ENCODE assay signal across 9 mouse cellular contexts in genomic region chr2:174532671-174533363, GRCm38 (mm10). TPM values are rescaled to one million over a fixed set of nuclear protein-coding genes. Genes with fewer than 3 reads are reported as not detected.
DNase-seq lines count a peak whose midpoint lies in the region; ATAC-seq and TF ChIP-seq lines count a peak whose summit lies in the region.
"Had no signal": no experiment of that assay in that cellular context is flagged by ENCODE, and none has a peak within 500 bp of the region (broad histone marks: within the 10 kb centered on the region; RNA-seq: fewer than 3 reads in every experiment).

No protein-coding gene starts in this region.

- no peaks in the 10 kb centered on the region for H3K27me3 ChIP-seq in midbrain, embryonic 11.5 days (ENCODE audit: control insufficient read depth, insufficient read depth, low read length)
- no peaks in the 10 kb centered on the region for H3K27me3 ChIP-seq in midbrain, embryonic 10.5 days (ENCODE audit: low read depth, poor library complexity, severe bottlenecking)
- H3K27me3 ChIP-seq in small intestine, adult 2 months (ENCODE audit: control insufficient read depth, insufficient read depth, low read length): no peaks in the 10 kb centered on the region

- peak; percentile 44; the same call in 1 of the 2 replicates for ATAC-seq in midbrain, embryonic 11.5 days (ENCODE audit: low FRiP score)

- no peak overlapping the region for H3K4me2 ChIP-seq in midbrain, embryonic 11.5 days

- no peak for TF ChIP-seq POLR2A in brain, embryonic 14.5 days (IDR thresholded peaks at IDR 0.05; ENCODE audit: borderline replicate concordance, extremely low read depth, insufficient read depth, insufficient read length, poor library complexity, severe bottlenecking)
- no peak for TF ChIP-seq POLR2A in small intestine, adult 2 months (IDR thresholded peaks at IDR 0.05; ENCODE audit: low read depth, low read length)

- no peak overlapping the region for H3K27ac ChIP-seq in midbrain, embryonic 11.5 days (ENCODE audit: low read depth, low read length)
- H3K27ac ChIP-seq in midbrain, embryonic 10.5 days (replicated peaks): no peak overlapping the region
- no peak overlapping the region for H3K27ac ChIP-seq in small intestine, adult 2 months (ENCODE audit: insufficient read depth, low read depth, low read length)
- H3K27ac ChIP-seq: macrophage had no signal

- H3K9me3 ChIP-seq in midbrain, embryonic 11.5 days (ENCODE audit: control insufficient read depth, low read length): no peaks in the 10 kb centered on the region
- H3K9me3 ChIP-seq in midbrain, embryonic 10.5 days (replicated peaks): no peaks in the 10 kb centered on the region

- 70% methylated on average over 12 of the region's 12 CpGs for WGBS in midbrain, embryonic 11.5 days
- WGBS in midbrain, embryonic 10.5 days: 64% methylated on average over 12 of the region's 12 CpGs
- WGBS in small intestine, adult 2 months: 17% methylated on average over 12 of the region's 12 CpGs

- DNase-seq in midbrain, embryonic 11.5 days (ENCODE audit: low spot score, missing footprints): no peak
- no peak for DNase-seq in midbrain, embryonic 10.5 days (ENCODE audit: low spot score)
- DNase-seq in brain, embryonic 14.5 days (ENCODE audit: low read depth): peak; percentile 65
- DNase-seq in forelimb bud, embryonic 11.5 days (ENCODE audit: low read depth, low spot score): peak; percentile 29
- DNase-seq in kidney, postnatal 25 days: peak; percentile 43 to 45
- peak; percentile 33 for DNase-seq in lung, postnatal 25 days (ENCODE audit: low spot score)
- DNase-seq in heart, adult 8-10 months (ENCODE audit: low spot score): no peak

- no peak overlapping the region for H3K9ac ChIP-seq in midbrain, embryonic 11.5 days (ENCODE audit: low read length)

- no peaks in the 10 kb centered on the region for H3K36me3 ChIP-seq in midbrain, embryonic 11.5 days (ENCODE audit: control insufficient read depth, insufficient read depth, low read length)
- no peaks in the 10 kb centered on the region for H3K36me3 ChIP-seq in midbrain, embryonic 10.5 days
- H3K36me3 ChIP-seq in small intestine, adult 2 months (ENCODE audit: control insufficient read depth, insufficient read depth, low read length): no peaks in the 10 kb centered on the region

- H3K4me3 ChIP-seq in midbrain, embryonic 11.5 days (ENCODE audit: low read depth, low read length): no peak overlapping the region
- no peak overlapping the region for H3K4me3 ChIP-seq in midbrain, embryonic 10.5 days
- no peak overlapping the region for H3K4me3 ChIP-seq in small intestine, adult 2 months (ENCODE audit: low read depth, low read length)

- TF ChIP-seq CTCF in brain, embryonic 14.5 days (IDR thresholded peaks at IDR 0.05; ENCODE audit: borderline replicate concordance, extremely low read depth, insufficient read depth, insufficient read length): peak; percentile 74
- peak; percentile 68 for TF ChIP-seq CTCF in small intestine, adult 2 months (IDR thresholded peaks at IDR 0.05; ENCODE audit: extremely low read depth, insufficient read length, insufficient replicate concordance, low read depth, low read length)

- H3K4me1 ChIP-seq in midbrain, embryonic 11.5 days (ENCODE audit: control insufficient read depth, insufficient read depth, low read length): no peaks in the 10 kb centered on the region
- H3K4me1 ChIP-seq in midbrain, embryonic 10.5 days: no peaks in the 10 kb centered on the region
- peaks cover 3% of the 10 kb centered on the region; the same call in 1 of the 2 replicates for H3K4me1 ChIP-seq in small intestine, adult 2 months (ENCODE audit: control insufficient read depth, insufficient read depth, insufficient read length, low read length)

RNA-seq across cellular contexts. Expression of gene Prelid3b, which starts 59.9 kb away (rescaled TPM):
- 129 and 130 TPM in 2 replicates for polyA plus RNA-seq in midbrain, embryonic 11.5 days (2014; fragmentation: Nextera tagmentation; extraction: Ambion mirVana)
- 125 and 132 TPM in 2 replicates for polyA plus RNA-seq in midbrain, embryonic 10.5 days (2016; fragmentation: Nextera tagmentation; extraction: Ambion mirVana)
- polyA plus RNA-seq in brain, embryonic 14.5 days (2012; rRNA removed): 83.6 and 90.5 TPM in 2 replicates
- polyA plus RNA-seq in small intestine, adult 2 months (2012; rRNA removed): 33.3 and 36.2 TPM in 2 replicates
- total RNA-seq in heart, adult 8-10 months (2022): 10 to 100 TPM; 49.9 to 68.8 (median 58.7) TPM

Comparison
In these comparisons a context has a peak if more than half of its experiments do, and no peak if none do; other contexts are left out.
1. DNase-seq: peak in brain, embryonic 14.5 days (single experiment), forelimb bud, embryonic 11.5 days (single experiment), kidney, postnatal 25 days (2 of 2) and lung, postnatal 25 days (single experiment); none in midbrain, embryonic 11.5 days (single experiment), midbrain, embryonic 10.5 days (single experiment) and heart, adult 8-10 months (single experiment).